Mouse (Mus musculus) CH12.LX (cell line): ENCODE data around the gene Sec14l1. TPM values are rescaled to one million over a fixed set of nuclear protein-coding genes. Genes with fewer than 3 reads are reported as not detected.
A peak's percentile ranks its signal among the peaks of the same experiment; 100 is the strongest.

Experiments
- DNase-seq: peaks from one replicate; pipeline ENCODE4 v3.0.0-alpha.2; 2013; ENCODE audit errors: extremely low read depth
- H3K27ac ChIP-seq: 2 replicates; pipeline ENCODE4 v1.5.1; 2012; ENCODE audit warnings: low read depth, mild to moderate bottlenecking, control low read depth, moderate library complexity; ENCODE audit not compliant: insufficient read depth
- H3K27me3 ChIP-seq: replicated peaks from 2 replicates; pipeline ENCODE3; 2012; ENCODE audit warnings: inconsistent platforms
- H3K36me3 ChIP-seq, 2 experiments: replicated peaks in 1 of 2; 2 replicates each; pipeline versions ENCODE3 to v1.6.1; 2012; ENCODE audit warnings: inconsistent platforms in 1 of 2, low read length in 1 of 2, mild to moderate bottlenecking in 1 of 2, mixed read lengths in 1 of 2, moderate library complexity in 1 of 2; ENCODE audit not compliant: control insufficient read depth in 1 of 2, insufficient read depth in 1 of 2
- H3K4me1 ChIP-seq, 2 experiments: 2 replicates each; pipeline ENCODE4 v1.6.1; 2012; ENCODE audit warnings: inconsistent platforms in 1 of 2, moderate library complexity in 1 of 2; ENCODE audit not compliant: insufficient read depth in 2 of 2, control insufficient read depth in 1 of 2
- H3K4me2 ChIP-seq: 2 replicates; pipeline ENCODE4 v1.6.1; 2012; ENCODE audit warnings: low read depth, mild to moderate bottlenecking, control low read depth; ENCODE audit not compliant: poor library complexity, insufficient read depth, severe bottlenecking
- H3K4me3 ChIP-seq, 3 experiments: fragments of 150-350 bp in 1 of 3; sonication (generic) in 1 of 3; replicated peaks in 1 of 3; 2 replicates each; pipeline versions ENCODE3 to v1.5.1; 2011 to 2012; ENCODE audit warnings: low read depth in 2 of 3, low read length in 2 of 3, mild to moderate bottlenecking in 2 of 3, moderate library complexity in 2 of 3, control low read depth in 1 of 3, improper control_type of control experiment in 1 of 3, inconsistent platforms in 1 of 3, mixed read lengths in 1 of 3; ENCODE audit not compliant: poor library complexity in 1 of 3
- H3K79me2 ChIP-seq: replicated peaks from 2 replicates; pipeline ENCODE4 v1.6.1; 2012; ENCODE audit warnings: mild to moderate bottlenecking, moderate library complexity; ENCODE audit not compliant: control insufficient read depth, poor library complexity, insufficient read depth, severe bottlenecking; ENCODE audit errors: extremely low read depth
- H3K9ac ChIP-seq: 2 replicates; pipeline ENCODE4 v1.6.1; 2012; ENCODE audit warnings: low read depth, mild to moderate bottlenecking, control low read depth, moderate library complexity; ENCODE audit not compliant: insufficient read depth
- H3K9me3 ChIP-seq: replicated peaks from 2 replicates; pipeline ENCODE3; 2012; ENCODE audit warnings: low read length, inconsistent platforms, mixed read lengths
- BHLHE40 ChIP-seq: IDR thresholded peaks from 2 replicates; pipeline ENCODE4 v1.6.1; 2011; ENCODE audit warnings: mild to moderate bottlenecking, low read depth, low read length, improper control_type of control experiment
- CHD1 ChIP-seq: IDR thresholded peaks from 2 replicates; pipeline ENCODE4 v1.6.1; 2012; ENCODE audit warnings: low read depth, low read length, improper control_type of control experiment, inconsistent platforms
- CHD2 ChIP-seq: IDR thresholded peaks from 2 replicates; pipeline ENCODE4 v1.6.1; 2011; ENCODE audit warnings: low read length, improper control_type of control experiment
- CTCF ChIP-seq, 2 experiments: IDR thresholded peaks in 1 of 2; conservative IDR thresholded peaks in 1 of 2; 2 replicates each; pipeline ENCODE4 v1.5.1; 2011 to 2012; ENCODE audit warnings: low read depth in 2 of 2, low read length in 2 of 2, improper control_type of control experiment in 1 of 2, inconsistent platforms in 1 of 2, mild to moderate bottlenecking in 1 of 2, moderate library complexity in 1 of 2
- ELF1 ChIP-seq: IDR thresholded peaks from 2 replicates; pipeline ENCODE4 v1.6.1; 2014; ENCODE audit warnings: low read depth, mild to moderate bottlenecking, inconsistent platforms, low read length, improper control_type of control experiment
- EP300 ChIP-seq: IDR thresholded peaks from 2 replicates; pipeline ENCODE4 v1.6.1; 2011; ENCODE audit warnings: low read length, improper control_type of control experiment
- ETS1 ChIP-seq: conservative IDR thresholded peaks from 2 replicates; pipeline ENCODE4 v1.6.1; 2012; ENCODE audit warnings: low read depth, mild to moderate bottlenecking, inconsistent platforms, low read length, improper control_type of control experiment, moderate library complexity
- GABPA ChIP-seq: IDR thresholded peaks from 2 replicates; pipeline ENCODE4 v1.6.1; 2012; ENCODE audit warnings: low read depth, low read length, improper control_type of control experiment, inconsistent platforms; ENCODE audit not compliant: insufficient replicate concordance
- HCFC1 ChIP-seq: IDR thresholded peaks from 2 replicates; pipeline ENCODE4 v1.6.1; 2012; ENCODE audit warnings: low read depth, mild to moderate bottlenecking, inconsistent platforms, low read length, improper control_type of control experiment
- JUND ChIP-seq: conservative IDR thresholded peaks from 2 replicates; pipeline ENCODE4 v1.6.1; 2011; ENCODE audit warnings: low read depth, low read length, improper control_type of control experiment
- KAT2A ChIP-seq: IDR thresholded peaks from 2 replicates; pipeline ENCODE4 v1.6.1; 2012; ENCODE audit warnings: low read length, improper control_type of control experiment, inconsistent platforms; ENCODE audit not compliant: insufficient replicate concordance
- MAFK ChIP-seq: IDR thresholded peaks from 2 replicates; pipeline ENCODE4 v1.6.1; 2011; ENCODE audit warnings: low read length, improper control_type of control experiment; ENCODE audit not compliant: insufficient replicate concordance
- MAX ChIP-seq: IDR thresholded peaks from 2 replicates; pipeline ENCODE4 v1.6.1; 2011; ENCODE audit warnings: low read length, improper control_type of control experiment
- MAZ ChIP-seq: IDR thresholded peaks from 2 replicates; pipeline ENCODE4 v1.6.1; 2012; ENCODE audit warnings: low read depth, mild to moderate bottlenecking, inconsistent platforms, low read length, improper control_type of control experiment, moderate library complexity
- MEF2A ChIP-seq: IDR thresholded peaks from 2 replicates; pipeline ENCODE4 v1.6.1; 2014; ENCODE audit warnings: low read depth, mild to moderate bottlenecking, inconsistent platforms, low read length, improper control_type of control experiment, borderline replicate concordance
- PAX5 ChIP-seq: IDR thresholded peaks from 2 replicates; pipeline ENCODE4 v1.6.1; 2012; ENCODE audit warnings: low read length, inconsistent platforms, mixed read lengths
- POLR2A ChIP-seq: IDR thresholded peaks from 2 replicates; pipeline ENCODE4 v1.6.1; 2011; ENCODE audit warnings: low read depth, mild to moderate bottlenecking, improper control_type of control experiment, low read length
- POLR2AphosphoS2 ChIP-seq: IDR thresholded peaks from 2 replicates; pipeline ENCODE4 v1.6.1; 2011; ENCODE audit warnings: low read depth, low read length, improper control_type of control experiment
- RAD21 ChIP-seq: IDR thresholded peaks from 2 replicates; pipeline ENCODE4 v1.6.1; 2011; ENCODE audit warnings: low read depth, mild to moderate bottlenecking, low read length, improper control_type of control experiment, moderate library complexity
- RCOR1 ChIP-seq: conservative IDR thresholded peaks from 2 replicates; pipeline ENCODE4 v1.6.1; 2012; ENCODE audit warnings: low read depth, mild to moderate bottlenecking, inconsistent platforms, low read length, improper control_type of control experiment
- SIN3A ChIP-seq: IDR thresholded peaks from 2 replicates; pipeline ENCODE4 v1.6.1; 2012; ENCODE audit warnings: low read length, improper control_type of control experiment, inconsistent platforms
- SMC3 ChIP-seq: IDR thresholded peaks from 2 replicates; pipeline ENCODE4 v1.6.1; 2011; ENCODE audit warnings: low read depth, low read length, improper control_type of control experiment
- TBP ChIP-seq: conservative IDR thresholded peaks from 2 replicates; pipeline ENCODE4 v1.6.1; 2011; ENCODE audit warnings: low read depth, low read length, improper control_type of control experiment
- UBTF ChIP-seq: IDR thresholded peaks from 2 replicates; pipeline ENCODE4 v1.6.1; 2012; ENCODE audit warnings: low read depth, mild to moderate bottlenecking, inconsistent platforms, low read length, improper control_type of control experiment, moderate library complexity
- ZKSCAN1 ChIP-seq: IDR thresholded peaks from 2 replicates; pipeline ENCODE4 v1.6.1; 2012; ENCODE audit warnings: low read depth, inconsistent platforms, low read length, improper control_type of control experiment, borderline replicate concordance
- ZMIZ1 ChIP-seq: IDR thresholded peaks from 2 replicates; pipeline ENCODE4 v1.6.1; 2012; ENCODE audit warnings: low read depth, mild to moderate bottlenecking, inconsistent platforms, low read length, improper control_type of control experiment
- ZNF384 ChIP-seq: IDR thresholded peaks from 2 replicates; pipeline ENCODE4 v1.6.1; 2012; ENCODE audit warnings: low read depth, low read length, improper control_type of control experiment, inconsistent platforms
- dilution Hi-C: fragments of 300-500 bp; cut with MboI; formaldehyde crosslinking; loops from 2 replicates; pipeline ENCODE4 v1.14.3; 2020; ENCODE audit warnings: low sequenced_read_pairs; ENCODE audit not compliant: extremely low pct_unique_long_range_greater_than_20kb, extremely low pct_ligation_motif_present
- in situ Hi-C: fragments of 300-500 bp; cut with MboI; formaldehyde crosslinking; loops from 3 replicates; pipeline ENCODE4 v1.14.3; 2019; ENCODE audit warnings: low sequenced_read_pairs, low pct_ligation_motif_present, low pct_unique_long_range_greater_than_20kb, mixed read lengths
- polyA plus RNA-seq: library from polyadenylated mRNA; unstranded; fragments of >175 nt; gene quantifications from 2 replicates; pipeline ENCODE4 v1.2.1, GENCODE M21; 2012; ENCODE audit warnings: low read depth; ENCODE audit not compliant: insufficient read length
- total RNA-seq, 2 experiments: library from RNA; depleted of rRNA; stranded (reverse); fragments of 300-350 nt in 1 of 2; fragments of >200 nt in 1 of 2; gene quantifications; 2 replicates each; pipeline ENCODE4 v1.2.3; 2012 to 2014

Sec14l1 gene
- total and polyA plus RNA-seq, 3 experiments, result 18.5 to 28.2 (median 21.5) TPM

- no peak for TF ChIP-seq HCFC1
- TF ChIP-seq JUND, result no peak
- TF ChIP-seq RCOR1, result no peak
- no peak for TF ChIP-seq SIN3A
- no peak for TF ChIP-seq ZNF384
- TF ChIP-seq KAT2A, result no peak
- TF ChIP-seq UBTF, result no peak
- no peak for TF ChIP-seq PAX5
- no peak for TF ChIP-seq CHD1
These were observed 62.5 kb downstream of the Sec14l1 start (continued) for GRCm38 (mm10) chr11:117177303-117177979.

GRCm38 (mm10) chr11:117179902-117180301, 64.9 kb downstream of the Sec14l1 start:
- dilution Hi-C loops, result no loop called here
- in situ Hi-C loops, result loop anchor here (5.0 to 25.0 kb wide), 4 partner anchors 52 to 518 kb away; partner anchors contain the start of genes Cygb and Prcd
- no peak overlapping the region for H3K9ac ChIP-seq
- H3K9me3 ChIP-seq, result peaks cover 38% of the 10 kb centered on the region
- H3K4me1 ChIP-seq, result peaks cover 5 to 21% of the 10 kb centered on the region in 2 experiments
- H3K27ac ChIP-seq, result no peak overlapping the region
- no peak overlapping the region for H3K4me2 ChIP-seq
- TF ChIP-seq CTCF (conservative IDR thresholded peaks at IDR 0.05 in 1 of 2, IDR thresholded peaks at IDR 0.05 in 1 of 2; ENCODE audit: low read depth in 2 of 2, low read length in 2 of 2), result peak; percentile 59 to 60; a peak in 3 of 4 replicates
- no peak for TF ChIP-seq TBP
- TF ChIP-seq POLR2AphosphoS2, result no peak
- peak; percentile 36 for TF ChIP-seq RAD21
- no peak for TF ChIP-seq MAX
- peak; percentile 38 for TF ChIP-seq SMC3
- no peak for TF ChIP-seq BHLHE40
- no peak for TF ChIP-seq ETS1
- no peaks in the 10 kb centered on the region for H3K36me3 ChIP-seq
- no peak overlapping the region for H3K4me3 ChIP-seq
- peaks cover 26% of the 10 kb centered on the region for H3K27me3 ChIP-seq
- peak; percentile 14 for DNase-seq
- H3K79me2 ChIP-seq, result no peaks in the 10 kb centered on the region

- DNase-seq, result no peak
- H3K27ac ChIP-seq, result no peak overlapping the region
- in situ Hi-C loops, result loop anchor here (25.0 kb wide), 1 partner anchor 521 kb away; the partner anchor contains the start of genes Cygb and Prcd
- dilution Hi-C loops, result no loop called here
- H3K79me2 ChIP-seq, result no peaks in the 10 kb centered on the region
- H3K9me3 ChIP-seq, result peaks cover 38% of the 10 kb centered on the region
- H3K4me2 ChIP-seq, result no peak overlapping the region
- no peak overlapping the region for H3K4me3 ChIP-seq
- TF ChIP-seq MAZ (no peak), POLR2A (no peak), RAD21 (no peak), CHD2 (no peak), ETS1 (no peak), GABPA (no peak), MEF2A (no peak), POLR2AphosphoS2 (no peak), SMC3 (no peak), RCOR1 (no peak), ELF1 (no peak), ZNF384 (no peak), MAFK (no peak), KAT2A (no peak), BHLHE40 (no peak), ZKSCAN1 (no peak), EP300 (no peak), CHD1 (no peak), SIN3A (no peak), ZMIZ1 (no peak)
- TF ChIP-seq, all 38 proteins: peak for 0
- no peaks in the 10 kb centered on the region for H3K4me1 ChIP-seq
- no peaks in the 10 kb centered on the region for H3K36me3 ChIP-seq
- no peak overlapping the region for H3K9ac ChIP-seq
- H3K27me3 ChIP-seq, result peaks cover 33% of the 10 kb centered on the region
These were observed 67.8 kb downstream of the Sec14l1 start for GRCm38 (mm10) chr11:117182808-117183207.
